Mouse (Mus musculus) embryonic fibroblast, embryonic 13.5 days (primary cell): ENCODE results near the gene Rhobtb3.

Experiments
- CTCF ChIP-seq: IDR thresholded peaks from 2 replicates; pipeline ENCODE4 v1.5.1; 2011; ENCODE audit warnings: mild to moderate bottlenecking, control low read depth, low read length, moderate library complexity, borderline replicate concordance; ENCODE audit not compliant: insufficient read depth
- POLR2A ChIP-seq: IDR thresholded peaks from 2 replicates; pipeline ENCODE4 v1.6.1; 2011; ENCODE audit warnings: low read depth, mild to moderate bottlenecking, control low read depth, low read length, moderate library complexity

GRCm38 (mm10) chr13:75838506-75838905, 105.2 kb downstream of the Rhobtb3 start:
- TF ChIP-seq CTCF (no peak), POLR2A (no peak)
